Mouse (Mus musculus) CH12.LX (cell line): Measurements from ENCODE around the gene Tnni1. TPM values are rescaled to one million over a fixed set of nuclear protein-coding genes. Genes with fewer than 3 reads are reported as not detected.

Experiments used
- DNase-seq: peaks from one replicate; pipeline ENCODE4 v3.0.0-alpha.2; 2013; ENCODE audit errors: extremely low read depth
- H3K27ac ChIP-seq: 2 replicates; pipeline ENCODE4 v1.5.1; 2012; ENCODE audit warnings: low read depth, mild to moderate bottlenecking, control low read depth, moderate library complexity; ENCODE audit not compliant: insufficient read depth
- H3K27me3 ChIP-seq: replicated peaks from 2 replicates; pipeline ENCODE3; 2012; ENCODE audit warnings: inconsistent platforms
- H3K36me3 ChIP-seq, 2 experiments: replicated peaks in 1 of 2; 2 replicates each; pipeline versions ENCODE3 to v1.6.1; 2012; ENCODE audit warnings: inconsistent platforms in 1 of 2, low read length in 1 of 2, mild to moderate bottlenecking in 1 of 2, mixed read lengths in 1 of 2, moderate library complexity in 1 of 2; ENCODE audit not compliant: control insufficient read depth in 1 of 2, insufficient read depth in 1 of 2
- H3K4me1 ChIP-seq, 2 experiments: 2 replicates each; pipeline ENCODE4 v1.6.1; 2012; ENCODE audit warnings: inconsistent platforms in 1 of 2, moderate library complexity in 1 of 2; ENCODE audit not compliant: insufficient read depth in 2 of 2, control insufficient read depth in 1 of 2
- H3K4me2 ChIP-seq: 2 replicates; pipeline ENCODE4 v1.6.1; 2012; ENCODE audit warnings: low read depth, mild to moderate bottlenecking, control low read depth; ENCODE audit not compliant: poor library complexity, insufficient read depth, severe bottlenecking
- H3K4me3 ChIP-seq, 3 experiments: fragments of 150-350 bp in 1 of 3; sonication (generic) in 1 of 3; replicated peaks in 1 of 3; 2 replicates each; pipeline versions ENCODE3 to v1.5.1; 2011 to 2012; ENCODE audit warnings: low read depth in 2 of 3, low read length in 2 of 3, mild to moderate bottlenecking in 2 of 3, moderate library complexity in 2 of 3, control low read depth in 1 of 3, improper control_type of control experiment in 1 of 3, inconsistent platforms in 1 of 3, mixed read lengths in 1 of 3; ENCODE audit not compliant: poor library complexity in 1 of 3
- H3K79me2 ChIP-seq: replicated peaks from 2 replicates; pipeline ENCODE4 v1.6.1; 2012; ENCODE audit warnings: mild to moderate bottlenecking, moderate library complexity; ENCODE audit not compliant: control insufficient read depth, poor library complexity, insufficient read depth, severe bottlenecking; ENCODE audit errors: extremely low read depth
- H3K9ac ChIP-seq: 2 replicates; pipeline ENCODE4 v1.6.1; 2012; ENCODE audit warnings: low read depth, mild to moderate bottlenecking, control low read depth, moderate library complexity; ENCODE audit not compliant: insufficient read depth
- H3K9me3 ChIP-seq: replicated peaks from 2 replicates; pipeline ENCODE3; 2012; ENCODE audit warnings: low read length, inconsistent platforms, mixed read lengths
- CHD1 ChIP-seq: IDR thresholded peaks from 2 replicates; pipeline ENCODE4 v1.6.1; 2012; ENCODE audit warnings: low read depth, low read length, improper control_type of control experiment, inconsistent platforms
- MAX ChIP-seq: IDR thresholded peaks from 2 replicates; pipeline ENCODE4 v1.6.1; 2011; ENCODE audit warnings: low read length, improper control_type of control experiment
- MAZ ChIP-seq: IDR thresholded peaks from 2 replicates; pipeline ENCODE4 v1.6.1; 2012; ENCODE audit warnings: low read depth, mild to moderate bottlenecking, inconsistent platforms, low read length, improper control_type of control experiment, moderate library complexity
- PAX5 ChIP-seq: IDR thresholded peaks from 2 replicates; pipeline ENCODE4 v1.6.1; 2012; ENCODE audit warnings: low read length, inconsistent platforms, mixed read lengths
- POLR2A ChIP-seq: IDR thresholded peaks from 2 replicates; pipeline ENCODE4 v1.6.1; 2011; ENCODE audit warnings: low read depth, mild to moderate bottlenecking, improper control_type of control experiment, low read length
- RAD21 ChIP-seq: IDR thresholded peaks from 2 replicates; pipeline ENCODE4 v1.6.1; 2011; ENCODE audit warnings: low read depth, mild to moderate bottlenecking, low read length, improper control_type of control experiment, moderate library complexity
- TBP ChIP-seq: conservative IDR thresholded peaks from 2 replicates; pipeline ENCODE4 v1.6.1; 2011; ENCODE audit warnings: low read depth, low read length, improper control_type of control experiment
- UBTF ChIP-seq: IDR thresholded peaks from 2 replicates; pipeline ENCODE4 v1.6.1; 2012; ENCODE audit warnings: low read depth, mild to moderate bottlenecking, inconsistent platforms, low read length, improper control_type of control experiment, moderate library complexity
- USF2 ChIP-seq: conservative IDR thresholded peaks from 2 replicates; pipeline ENCODE4 v1.6.1; 2011; ENCODE audit warnings: low read depth, low read length, improper control_type of control experiment
- ZC3H11A ChIP-seq: IDR thresholded peaks from 2 replicates; pipeline ENCODE4 v1.6.1; 2012; ENCODE audit warnings: low read depth, mild to moderate bottlenecking, inconsistent platforms, low read length, improper control_type of control experiment
- ZKSCAN1 ChIP-seq: IDR thresholded peaks from 2 replicates; pipeline ENCODE4 v1.6.1; 2012; ENCODE audit warnings: low read depth, inconsistent platforms, low read length, improper control_type of control experiment, borderline replicate concordance
- ZMIZ1 ChIP-seq: IDR thresholded peaks from 2 replicates; pipeline ENCODE4 v1.6.1; 2012; ENCODE audit warnings: low read depth, mild to moderate bottlenecking, inconsistent platforms, low read length, improper control_type of control experiment
- dilution Hi-C: fragments of 300-500 bp; cut with MboI; formaldehyde crosslinking; loops from 2 replicates; pipeline ENCODE4 v1.14.3; 2020; ENCODE audit warnings: low sequenced_read_pairs; ENCODE audit not compliant: extremely low pct_unique_long_range_greater_than_20kb, extremely low pct_ligation_motif_present
- in situ Hi-C: fragments of 300-500 bp; cut with MboI; formaldehyde crosslinking; loops from 3 replicates; pipeline ENCODE4 v1.14.3; 2019; ENCODE audit warnings: low sequenced_read_pairs, low pct_ligation_motif_present, low pct_unique_long_range_greater_than_20kb, mixed read lengths
- polyA plus RNA-seq: library from polyadenylated mRNA; unstranded; fragments of >175 nt; gene quantifications from 2 replicates; pipeline ENCODE4 v1.2.1, GENCODE M21; 2012; ENCODE audit warnings: low read depth; ENCODE audit not compliant: insufficient read length
- total RNA-seq, 2 experiments: library from RNA; depleted of rRNA; stranded (reverse); fragments of 300-350 nt in 1 of 2; fragments of >200 nt in 1 of 2; gene quantifications; 2 replicates each; pipeline ENCODE4 v1.2.3; 2012 to 2014

Tnni1 gene
- total and polyA plus RNA-seq, 3 experiments: 1.6 to 6.9 (median 4.2) TPM

GRCm38 (mm10) chr1:135793370-135794215 is 14.4 kb downstream of the Tnni1 start:
- DNase-seq: no peak
- H3K4me3 ChIP-seq: peak overlapping the region in 2 of 3 experiments; percentile 18 to 25
- in situ Hi-C loops: loop anchor here (5.0 kb wide), 1 partner anchor 44 kb away; the partner anchor contains the start of gene Tnnt2
- no peaks in the 10 kb centered on the region for H3K9me3 ChIP-seq
- H3K27me3 ChIP-seq: peaks cover 8% of the 10 kb centered on the region
- no peaks in the 10 kb centered on the region for H3K79me2 ChIP-seq
- peak overlapping the region; percentile 18; the same call in 1 of the 2 replicates for H3K4me2 ChIP-seq
- H3K4me1 ChIP-seq: peaks cover 10 to 42% of the 10 kb centered on the region in 2 experiments
- H3K36me3 ChIP-seq: no peaks in the 10 kb centered on the region
- dilution Hi-C loops: no loop called here
- H3K27ac ChIP-seq: no peak overlapping the region
- no peak for TF ChIP-seq ZKSCAN1
- no peak for TF ChIP-seq MAZ
- TF ChIP-seq TBP: no peak
- TF ChIP-seq ZMIZ1: no peak
- no peak overlapping the region for H3K9ac ChIP-seq

GRCm38 (mm10) chr1:135794216-135795134 is 15.2 kb downstream of the Tnni1 start:
- no peak for DNase-seq
- peaks cover 8% of the 10 kb centered on the region for H3K27me3 ChIP-seq
- no peak overlapping the region for H3K27ac ChIP-seq
- H3K79me2 ChIP-seq: no peaks in the 10 kb centered on the region
- H3K36me3 ChIP-seq: no peaks in the 10 kb centered on the region
- H3K9ac ChIP-seq: no peak overlapping the region
- TF ChIP-seq MAX: no peak
- TF ChIP-seq ZC3H11A: no peak
- TF ChIP-seq USF2: no peak
- no peak for TF ChIP-seq UBTF
- no peak for TF ChIP-seq PAX5
- no peak for TF ChIP-seq CHD1
- TF ChIP-seq RAD21: no peak
- TF ChIP-seq POLR2A: no peak
- TF ChIP-seq, all 38 proteins: peak for 0
- Histone ChIP-seq H3K4me1 (peaks cover 9 to 39% of the 10 kb centered on the region in 2 experiments), H3K4me3 (no peak overlapping the region), H3K9me3 (no peaks in the 10 kb centered on the region), H3K4me2 (no peak overlapping the region)
- in situ Hi-C loops: loop anchor here (5.0 kb wide), 1 partner anchor 43 kb away; the partner anchor contains the start of gene Tnnt2
- dilution Hi-C loops: no loop called here
